Mouse (Mus musculus) lung, embryonic 16.5 days (tissue): ENCODE data around the gene Rbms3. TPM values are rescaled to one million over a fixed set of nuclear protein-coding genes. Genes with fewer than 3 reads are reported as not detected.

Source experiments
- ATAC-seq: fragments of 200-750 bp; cut with Nextera tagmentation; 2 replicates; pipeline ENCODE4 v1.8.0; 2017; ENCODE audit warnings: low read depth, mild to moderate bottlenecking, moderate library complexity
- H3K27ac ChIP-seq: fragments of 300-500 bp; sonication (generic); 2 replicates; pipeline ENCODE4 v1.5.1; 2014; ENCODE audit warnings: mild to moderate bottlenecking, control low read depth, low read length
- H3K27me3 ChIP-seq: fragments of 300-500 bp; sonication (generic); 2 replicates; pipeline ENCODE4 v1.6.1; 2014; ENCODE audit warnings: low read depth, low read length, mixed read lengths; ENCODE audit not compliant: control insufficient read depth, insufficient read depth
- H3K36me3 ChIP-seq: fragments of 300-500 bp; sonication (generic); 2 replicates; pipeline ENCODE4 v1.6.1; 2014; ENCODE audit warnings: low read length; ENCODE audit not compliant: control insufficient read depth, insufficient read depth
- H3K4me1 ChIP-seq: fragments of 300-500 bp; sonication (generic); replicated peaks from 2 replicates; pipeline ENCODE4 v1.6.1; 2014; ENCODE audit warnings: low read length, mixed read lengths; ENCODE audit not compliant: control insufficient read depth, insufficient read depth
- H3K4me2 ChIP-seq: fragments of 300-500 bp; sonication (generic); 2 replicates; pipeline ENCODE4 v1.6.1; 2014; ENCODE audit warnings: low read depth, low read length, control low read depth
- H3K4me3 ChIP-seq: fragments of 300-500 bp; sonication (generic); 2 replicates; pipeline ENCODE4 v1.5.1; 2014; ENCODE audit warnings: mild to moderate bottlenecking, low read length, control low read depth
- H3K9ac ChIP-seq: fragments of 300-500 bp; sonication (generic); 2 replicates; pipeline ENCODE4 v1.6.1; 2014; ENCODE audit warnings: low read length, control low read depth
- H3K9me3 ChIP-seq: fragments of 300-500 bp; sonication (generic); 2 replicates; pipeline ENCODE4 v1.6.1; 2016; ENCODE audit warnings: low read length; ENCODE audit not compliant: control insufficient read depth
- WGBS: fragments of 180-500 bp; shearing (Covaris S2); extraction: QIAGEN DNeasy Blood & Tissue Kit; methylation state at CpG from one replicate; pipeline ENCODE4 v1.1.7; 2014; 5-methylcytosine and 5-hydroxymethylcytosine counted together
- polyA plus RNA-seq: library from polyadenylated mRNA; unstranded; fragments of >200 nt; fragmentation: Nextera tagmentation; extraction: Ambion mirVana; gene quantifications from 2 replicates; pipeline ENCODE4 v1.2.1, GENCODE M21; 2015

Rbms3 gene
- polyA plus RNA-seq, 1 experiment from 2014 or later = 104 TPM

GRCm38 (mm10) chr9:117172526-117172925, 457.2 kb downstream of the Rbms3 start:
- H3K36me3 ChIP-seq = no peaks in the 10 kb centered on the region

GRCm38 (mm10) chr9:117169196-117169595, 460.5 kb downstream of the Rbms3 start:
- H3K9me3 ChIP-seq = no peaks in the 10 kb centered on the region; the same call in 1 of the 2 replicates
- H3K36me3 ChIP-seq = no peaks in the 10 kb centered on the region
- no peak overlapping the region for H3K4me2 ChIP-seq
- no peaks in the 10 kb centered on the region for H3K27me3 ChIP-seq
- no peak overlapping the region for H3K27ac ChIP-seq
- H3K9ac ChIP-seq = no peak overlapping the region
- 0 out of 2 replicates have a peak, but pooled peaks cover 3% of the 10 kb centered on the region for H3K4me1 ChIP-seq
- WGBS = 92% methylated on average over 5 of the region's 5 CpGs
- no peak overlapping the region for H3K4me3 ChIP-seq
- ATAC-seq = no peak

More at GRCm38 (mm10) chr9:117172526-117172925, 457.2 kb downstream of the Rbms3 start:
- Histone ChIP-seq H3K4me2 (no peak overlapping the region), H3K4me1 (peaks cover 4% of the 10 kb centered on the region; the same call in 1 of the 2 replicates), H3K9me3 (no peaks in the 10 kb centered on the region; the same call in 1 of the 2 replicates), H3K4me3 (no peak overlapping the region), H3K27ac (no peak overlapping the region), H3K27me3 (no peaks in the 10 kb centered on the region), H3K9ac (no peak overlapping the region)
- 75% methylated on average over 7 of the region's 7 CpGs for WGBS
- ATAC-seq = no peak

- Histone ChIP-seq H3K9ac (no peak overlapping the region), H3K27ac (no peak overlapping the region), H3K27me3 (no peaks in the 10 kb centered on the region), H3K4me1 (peaks cover 23% of the 10 kb centered on the region), H3K9me3 (no peaks in the 10 kb centered on the region), H3K4me2 (no peak overlapping the region), H3K4me3 (no peak overlapping the region), H3K36me3 (no peaks in the 10 kb centered on the region)
- 32% methylated on average over 6 of the region's 6 CpGs for WGBS
- ATAC-seq = peak; percentile 61
Measured at GRCm38 (mm10) chr9:117163143-117163542, 466.6 kb downstream of the Rbms3 start.

- Histone ChIP-seq H3K36me3 (no peaks in the 10 kb centered on the region), H3K4me1 (peaks cover 26% of the 10 kb centered on the region), H3K27ac (no peak overlapping the region; the same call in 1 of the 2 replicates), H3K27me3 (no peaks in the 10 kb centered on the region), H3K4me2 (no peak overlapping the region), H3K4me3 (no peak overlapping the region), H3K9me3 (no peaks in the 10 kb centered on the region), H3K9ac (no peak overlapping the region)
- 43% methylated on average over 6 of the region's 6 CpGs for WGBS
- peak; percentile 61; the same call in 1 of the 2 replicates for ATAC-seq
Measured at GRCm38 (mm10) chr9:117161150-117161549, 468.6 kb downstream of the Rbms3 start.

GRCm38 (mm10) chr9:117156330-117156905, 473.3 kb downstream of the Rbms3 start:
- Histone ChIP-seq H3K4me2 (no peak overlapping the region), H3K9me3 (no peaks in the 10 kb centered on the region), H3K4me1 (peaks cover 12% of the 10 kb centered on the region; the same call in 1 of the 2 replicates), H3K27me3 (no peaks in the 10 kb centered on the region), H3K9ac (no peak overlapping the region), H3K4me3 (no peak overlapping the region), H3K27ac (no peak overlapping the region), H3K36me3 (no peaks in the 10 kb centered on the region)
- WGBS = 43% methylated on average over 9 of the region's 9 CpGs
- ATAC-seq = peak; percentile 29; the same call in 1 of the 2 replicates

GRCm38 (mm10) chr9:117154590-117154989, 475.1 kb downstream of the Rbms3 start:
- WGBS = 88% methylated on average over 4 of the region's 4 CpGs
- ATAC-seq = no peak
- H3K4me3 ChIP-seq = no peak overlapping the region
- no peaks in the 10 kb centered on the region for H3K36me3 ChIP-seq
- no peak overlapping the region for H3K9ac ChIP-seq
- H3K4me1 ChIP-seq = peaks cover 12% of the 10 kb centered on the region; the same call in 1 of the 2 replicates
- H3K27me3 ChIP-seq = no peaks in the 10 kb centered on the region
- no peaks in the 10 kb centered on the region for H3K9me3 ChIP-seq
- H3K27ac ChIP-seq = no peak overlapping the region
- no peak overlapping the region for H3K4me2 ChIP-seq

- no peak overlapping the region for H3K27ac ChIP-seq
- no peaks in the 10 kb centered on the region for H3K9me3 ChIP-seq
- WGBS = 60% methylated on average over 20 of the region's 20 CpGs
- no peak for ATAC-seq
- no peak overlapping the region for H3K9ac ChIP-seq
- no peaks in the 10 kb centered on the region for H3K27me3 ChIP-seq
- peaks cover 12% of the 10 kb centered on the region; the same call in 1 of the 2 replicates for H3K4me1 ChIP-seq
- H3K4me3 ChIP-seq = no peak overlapping the region
- H3K36me3 ChIP-seq = no peaks in the 10 kb centered on the region
- no peak overlapping the region for H3K4me2 ChIP-seq
Measured at GRCm38 (mm10) chr9:117153686-117154274, 475.9 kb downstream of the Rbms3 start.

- no peaks in the 10 kb centered on the region for H3K27me3 ChIP-seq
- no peaks in the 10 kb centered on the region for H3K9me3 ChIP-seq
- no peak overlapping the region for H3K9ac ChIP-seq
- 72% methylated on average over 3 of the region's 3 CpGs for WGBS
- peaks cover 9% of the 10 kb centered on the region; the same call in 1 of the 2 replicates for H3K4me1 ChIP-seq
- no peak for ATAC-seq
- no peak overlapping the region for H3K27ac ChIP-seq
- H3K4me3 ChIP-seq = no peak overlapping the region
- no peak overlapping the region for H3K4me2 ChIP-seq
- H3K36me3 ChIP-seq = no peaks in the 10 kb centered on the region
Measured at GRCm38 (mm10) chr9:117151951-117152350, 477.8 kb downstream of the Rbms3 start.

GRCm38 (mm10) chr9:117144057-117144723, 485.5 kb downstream of the Rbms3 start:
- WGBS = 50% methylated on average over 7 of the region's 7 CpGs
- H3K36me3 ChIP-seq = peaks cover 3% of the 10 kb centered on the region; the same call in 1 of the 2 replicates
- peaks cover 7% of the 10 kb centered on the region; the same call in 1 of the 2 replicates for H3K4me1 ChIP-seq
- ATAC-seq = peak; percentile 94
- no peaks in the 10 kb centered on the region for H3K27me3 ChIP-seq
- no peak overlapping the region for H3K4me3 ChIP-seq
- H3K4me2 ChIP-seq = no peak overlapping the region
- peak overlapping the region; percentile 60 for H3K27ac ChIP-seq
- H3K9me3 ChIP-seq = no peaks in the 10 kb centered on the region
- no peak overlapping the region for H3K9ac ChIP-seq
